Mouse (Mus musculus) liver, postnatal 0 days (tissue): ENCODE data around the gene Macrod2. TPM values are rescaled to one million over a fixed set of nuclear protein-coding genes. Genes with fewer than 3 reads are reported as not detected.

ENCODE experiments used
- ATAC-seq: fragments of 200-750 bp; cut with Nextera tagmentation; 2 replicates; pipeline ENCODE4 v1.8.0; 2017; ENCODE audit warnings: mild to moderate bottlenecking, moderate library complexity
- DNase-seq: peaks from one replicate; pipeline ENCODE4 v3.0.0-alpha.2; 2016
- H3K27ac ChIP-seq: fragments of 300-500 bp; sonication (generic); 2 replicates; pipeline ENCODE4 v1.5.1; 2014; ENCODE audit warnings: antibody characterized with exemption, moderate library complexity, mild to moderate bottlenecking, low read depth
- H3K27me3 ChIP-seq: fragments of 300-500 bp; sonication (generic); 2 replicates; pipeline ENCODE4 v1.6.1; 2014; ENCODE audit warnings: low read length, control low read depth, mixed read lengths; ENCODE audit not compliant: insufficient read depth
- H3K36me3 ChIP-seq: fragments of 300-500 bp; sonication (generic); replicated peaks from 2 replicates; pipeline ENCODE4 v1.6.1; 2014; ENCODE audit warnings: mild to moderate bottlenecking, control low read depth, low read length, moderate library complexity, mixed read lengths; ENCODE audit not compliant: insufficient read depth
- H3K4me1 ChIP-seq: fragments of 300-500 bp; sonication (generic); 2 replicates; pipeline ENCODE4 v1.6.1; 2014; ENCODE audit warnings: antibody characterized with exemption, mild to moderate bottlenecking, control low read depth; ENCODE audit not compliant: insufficient read depth
- H3K4me2 ChIP-seq: fragments of 300-500 bp; sonication (generic); 2 replicates; pipeline ENCODE4 v1.6.1; 2014; ENCODE audit warnings: low read depth, mild to moderate bottlenecking, low read length, moderate library complexity, mixed read lengths
- H3K4me3 ChIP-seq: fragments of 300-500 bp; sonication (generic); 2 replicates; pipeline ENCODE4 v1.5.1; 2014; ENCODE audit warnings: low read depth, low read length
- H3K9ac ChIP-seq: fragments of 300-500 bp; sonication (generic); replicated peaks from 2 replicates; pipeline ENCODE4 v1.6.1; 2014; ENCODE audit warnings: mild to moderate bottlenecking, moderate library complexity
- H3K9me3 ChIP-seq: fragments of 300-500 bp; sonication (generic); 2 replicates; pipeline ENCODE4 v1.6.1; 2016; ENCODE audit warnings: mild to moderate bottlenecking, control low read depth, low read length, mixed read lengths
- CTCF ChIP-seq: sonication (generic); IDR thresholded peaks from 2 replicates; pipeline ENCODE4 v1.5.1; 2016; ENCODE audit warnings: antibody characterized with exemption, low read depth
- EP300 ChIP-seq: IDR thresholded peaks from 2 replicates; pipeline ENCODE4 v1.6.1; 2016; ENCODE audit warnings: antibody characterized with exemption, low read depth, mild to moderate bottlenecking
- WGBS: fragments of 180-500 bp; shearing (Covaris S2); extraction: QIAGEN DNeasy Blood & Tissue Kit; methylation state at CpG from one replicate; pipeline ENCODE4 v1.1.7; 2014; ENCODE audit not compliant: insufficient replicate concordance; 5-methylcytosine and 5-hydroxymethylcytosine counted together
- polyA plus RNA-seq: library from polyadenylated mRNA; unstranded; fragments of >200 nt; fragmentation: Nextera tagmentation; extraction: Ambion mirVana; gene quantifications from 2 replicates; pipeline ENCODE4 v1.2.1, GENCODE M21; 2015

The Macrod2 gene
- 7.5 and 9.3 TPM in 2 replicates for polyA plus RNA-seq

GRCm38 (mm10) chr2:140395179-140395578 is at the start of gene Macrod2:
TSS of gene Macrod2 (plus strand) at chr2:140395309.
- DNase-seq: peak; percentile 97
- H3K27me3 ChIP-seq: peaks cover 5% of the 10 kb centered on the region; the same call in 1 of the 2 replicates
- no peak within 1 kb of the TSS for H3K27ac ChIP-seq
- H3K9me3 ChIP-seq: no peaks in the 10 kb centered on the region
- peak within 1 kb of the TSS; percentile 74 for H3K4me3 ChIP-seq
- H3K9ac ChIP-seq: peak within 1 kb of the TSS; percentile 61
- peak within 1 kb of the TSS; percentile 98 for H3K4me2 ChIP-seq
- H3K4me1 ChIP-seq: peaks cover 9% of the 10 kb centered on the region
- H3K36me3 ChIP-seq: no peaks in the 10 kb centered on the region
- 0% methylated on average over 32 of the region's 47 CpGs for WGBS
- peak; percentile 99 for ATAC-seq
- TF ChIP-seq EP300: no peak
- TF ChIP-seq CTCF: no peak

GRCm38 (mm10) chr2:140359905-140360304 is 35.2 kb upstream of the Macrod2 start:
- Histone ChIP-seq H3K9me3 (no peaks in the 10 kb centered on the region), H3K4me1 (no peaks in the 10 kb centered on the region), H3K4me2 (no peak overlapping the region), H3K9ac (no peak overlapping the region), H3K4me3 (no peak overlapping the region), H3K27ac (no peak overlapping the region), H3K36me3 (no peaks in the 10 kb centered on the region), H3K27me3 (no peaks in the 10 kb centered on the region)
- ATAC-seq (no peak), DNase-seq (no peak)
- TF ChIP-seq CTCF (no peak), EP300 (no peak)
- WGBS: 33% methylated on average over 2 of the region's 2 CpGs

- no peaks in the 10 kb centered on the region for H3K36me3 ChIP-seq
- 62% methylated on average over 1 of the region's 1 CpGs for WGBS
Observed at GRCm38 (mm10) chr2:140364804-140365203, 30.3 kb upstream of the Macrod2 start.

GRCm38 (mm10) chr2:140389525-140389924 is 5.6 kb upstream of the Macrod2 start, which contains the start of gene Sel1l2:
TSS of gene Sel1l2 (minus strand) at chr2:140389706.
- H3K36me3 ChIP-seq: no peaks in the 10 kb centered on the region
- H3K4me3 ChIP-seq: no peak within 1 kb of the TSS
- 36% methylated on average over 4 of the region's 4 CpGs for WGBS
- DNase-seq: no peak
- no peak within 1 kb of the TSS for H3K4me2 ChIP-seq
- H3K27me3 ChIP-seq: no peaks in the 10 kb centered on the region
- no peak within 1 kb of the TSS for H3K9ac ChIP-seq
- H3K4me1 ChIP-seq: no peaks in the 10 kb centered on the region
- H3K27ac ChIP-seq: no peak within 1 kb of the TSS
- no peaks in the 10 kb centered on the region for H3K9me3 ChIP-seq
- TF ChIP-seq CTCF (no peak), EP300 (no peak)
- ATAC-seq: no peak

More at GRCm38 (mm10) chr2:140364804-140365203, 30.3 kb upstream of the Macrod2 start:
- DNase-seq (no peak), ATAC-seq (no peak)
- Histone ChIP-seq H3K4me2 (no peak overlapping the region), H3K9me3 (no peaks in the 10 kb centered on the region), H3K27ac (no peak overlapping the region), H3K9ac (no peak overlapping the region), H3K4me1 (no peaks in the 10 kb centered on the region), H3K4me3 (no peak overlapping the region), H3K27me3 (no peaks in the 10 kb centered on the region)
- TF ChIP-seq CTCF (no peak), EP300 (no peak)

GRCm38 (mm10) chr2:140395744-140396231 is 679 bp downstream of the Macrod2 start:
- peak overlapping the region; percentile 74 for H3K4me3 ChIP-seq
- ATAC-seq (peak; percentile 60), DNase-seq (peak; percentile 51)
- no peaks in the 10 kb centered on the region for H3K36me3 ChIP-seq
- TF ChIP-seq CTCF (no peak), EP300 (no peak)
- H3K9me3 ChIP-seq: no peaks in the 10 kb centered on the region
- peaks cover 9% of the 10 kb centered on the region for H3K4me1 ChIP-seq
- H3K27ac ChIP-seq: no peak overlapping the region
- peaks cover 5% of the 10 kb centered on the region; the same call in 1 of the 2 replicates for H3K27me3 ChIP-seq
- peak overlapping the region; percentile 98 for H3K4me2 ChIP-seq
- under 1% methylated on average over 44 of the region's 58 CpGs for WGBS
- peak overlapping the region; percentile 61 for H3K9ac ChIP-seq

GRCm38 (mm10) chr2:140425844-140426243 is 30.7 kb downstream of the Macrod2 start:
- Histone ChIP-seq H3K4me1 (no peaks in the 10 kb centered on the region), H3K36me3 (no peaks in the 10 kb centered on the region), H3K4me2 (no peak overlapping the region), H3K9me3 (no peaks in the 10 kb centered on the region), H3K4me3 (no peak overlapping the region), H3K9ac (no peak overlapping the region), H3K27me3 (no peaks in the 10 kb centered on the region), H3K27ac (no peak overlapping the region)
- DNase-seq (no peak), ATAC-seq (no peak)
- TF ChIP-seq CTCF (no peak), EP300 (no peak)

GRCm38 (mm10) chr2:140427283-140427682 is 32.2 kb downstream of the Macrod2 start:
- 13% methylated on average over 4 of the region's 4 CpGs for WGBS
- no peak for TF ChIP-seq EP300
- TF ChIP-seq CTCF: peak; percentile 64
- Histone ChIP-seq H3K9me3 (no peaks in the 10 kb centered on the region), H3K4me1 (no peaks in the 10 kb centered on the region), H3K36me3 (no peaks in the 10 kb centered on the region), H3K27me3 (no peaks in the 10 kb centered on the region), H3K4me2 (no peak overlapping the region), H3K9ac (no peak overlapping the region), H3K27ac (no peak overlapping the region), H3K4me3 (no peak overlapping the region)
- ATAC-seq: no peak
- no peak for DNase-seq
